Mouse (Mus musculus) lung, adult 2 months (tissue): Measurements from ENCODE around the gene Tceal5. TPM values are rescaled to one million over a fixed set of nuclear protein-coding genes. Genes with fewer than 3 reads are reported as not detected.
A peak's percentile ranks its signal among the peaks of the same experiment; 100 is the strongest.
"Not testable (repeated sequence)": the region's sequence is repeated elsewhere in the genome, so short reads cannot be mapped to it uniquely, and the experiment has no call there.

Experiments used
- DNase-seq: peaks from one replicate; pipeline ENCODE4 v3.0.0; 2022
- H3K4me1 ChIP-seq: fragments of 200-500 bp; 2 replicates; pipeline ENCODE4 v1.6.1; 2011; ENCODE audit warnings: low read length; ENCODE audit not compliant: control insufficient read depth, insufficient read depth
- H3K4me3 ChIP-seq: fragments of 200-500 bp; replicated peaks from 2 replicates; pipeline ENCODE3; 2011; ENCODE audit warnings: low read depth, mild to moderate bottlenecking, control low read depth, low read length; ENCODE audit errors: extremely low read depth
- CTCF ChIP-seq: fragments of 200-500 bp; IDR thresholded peaks from 2 replicates; pipeline ENCODE4 v1.5.1; 2011; ENCODE audit warnings: mild to moderate bottlenecking, low read length, control low read depth; ENCODE audit not compliant: insufficient read depth
- POLR2A ChIP-seq: fragments of 200-500 bp; IDR thresholded peaks from 2 replicates; pipeline ENCODE4 v1.6.1; 2011; ENCODE audit warnings: low read depth, mild to moderate bottlenecking, control low read depth, low read length, borderline replicate concordance; ENCODE audit errors: extremely low read depth
- WGBS: fragments of 180-500 bp; shearing (Covaris S2); methylation state at CpG from one replicate; pipeline ENCODE4 v1.1.7; 2018; 5-methylcytosine and 5-hydroxymethylcytosine counted together
- polyA plus RNA-seq: library from polyadenylated mRNA; depleted of rRNA; stranded (reverse); fragments of >200 nt; gene quantifications from 2 replicates; pipeline ENCODE4 v1.2.3, GENCODE M21; 2012

The Tceal5 gene
- polyA plus RNA-seq, 1 experiment = 0.11 TPM

DNA sequence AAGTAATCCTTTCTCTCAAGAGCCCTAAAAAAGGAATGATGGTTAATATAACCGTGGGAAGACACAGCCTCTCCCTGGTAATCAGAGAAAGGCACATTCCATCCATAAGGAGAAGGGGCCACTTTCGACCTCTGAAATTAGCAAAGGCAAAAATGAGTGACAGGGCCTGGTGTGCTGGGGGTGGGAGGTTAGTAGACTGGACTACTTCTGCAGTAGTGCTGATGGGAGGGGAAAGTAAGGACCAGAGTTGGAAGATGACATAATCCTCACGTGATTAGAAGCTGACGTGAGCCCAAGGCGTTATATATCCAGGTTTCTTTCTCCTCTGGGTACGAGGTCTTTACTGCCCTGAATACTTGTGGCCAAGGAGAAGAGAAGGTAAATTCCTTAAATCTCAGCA is 20.0 kb upstream of the Tceal5 start:
- no peaks in the 10 kb centered on the region for H3K4me1 ChIP-seq
- H3K4me3 ChIP-seq = no peak overlapping the region
- no peak for TF ChIP-seq POLR2A
- TF ChIP-seq CTCF = no peak
- 66% methylated on average over 6 of the region's 6 CpGs for WGBS
- no peak for DNase-seq

DNA sequence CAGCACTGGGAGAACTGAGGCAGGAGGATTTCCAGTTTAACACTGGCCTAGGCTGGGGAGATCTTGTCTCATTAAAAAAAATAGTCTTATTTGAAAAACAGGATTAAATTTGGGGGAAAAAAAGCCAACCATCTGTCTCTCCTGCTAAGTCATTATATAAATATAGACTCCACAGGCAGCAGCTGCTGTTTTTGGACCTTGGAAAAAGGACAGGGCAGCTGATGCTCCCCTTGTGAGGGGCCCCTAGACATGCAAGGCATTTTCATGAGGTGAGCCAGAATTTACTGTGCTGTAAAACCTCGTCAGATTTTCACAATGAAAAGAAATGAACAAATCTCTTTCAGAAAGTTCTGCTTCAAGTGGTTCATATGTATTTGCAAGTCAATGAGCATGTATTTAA is 12.6 kb upstream of the Tceal5 start:
- Histone ChIP-seq H3K4me3 (no peak overlapping the region), H3K4me1 (no peaks in the 10 kb centered on the region)
- TF ChIP-seq POLR2A = no peak
- no peak for TF ChIP-seq CTCF
- no peak for DNase-seq
- 62% methylated on average over 1 of the region's 1 CpGs for WGBS

DNA sequence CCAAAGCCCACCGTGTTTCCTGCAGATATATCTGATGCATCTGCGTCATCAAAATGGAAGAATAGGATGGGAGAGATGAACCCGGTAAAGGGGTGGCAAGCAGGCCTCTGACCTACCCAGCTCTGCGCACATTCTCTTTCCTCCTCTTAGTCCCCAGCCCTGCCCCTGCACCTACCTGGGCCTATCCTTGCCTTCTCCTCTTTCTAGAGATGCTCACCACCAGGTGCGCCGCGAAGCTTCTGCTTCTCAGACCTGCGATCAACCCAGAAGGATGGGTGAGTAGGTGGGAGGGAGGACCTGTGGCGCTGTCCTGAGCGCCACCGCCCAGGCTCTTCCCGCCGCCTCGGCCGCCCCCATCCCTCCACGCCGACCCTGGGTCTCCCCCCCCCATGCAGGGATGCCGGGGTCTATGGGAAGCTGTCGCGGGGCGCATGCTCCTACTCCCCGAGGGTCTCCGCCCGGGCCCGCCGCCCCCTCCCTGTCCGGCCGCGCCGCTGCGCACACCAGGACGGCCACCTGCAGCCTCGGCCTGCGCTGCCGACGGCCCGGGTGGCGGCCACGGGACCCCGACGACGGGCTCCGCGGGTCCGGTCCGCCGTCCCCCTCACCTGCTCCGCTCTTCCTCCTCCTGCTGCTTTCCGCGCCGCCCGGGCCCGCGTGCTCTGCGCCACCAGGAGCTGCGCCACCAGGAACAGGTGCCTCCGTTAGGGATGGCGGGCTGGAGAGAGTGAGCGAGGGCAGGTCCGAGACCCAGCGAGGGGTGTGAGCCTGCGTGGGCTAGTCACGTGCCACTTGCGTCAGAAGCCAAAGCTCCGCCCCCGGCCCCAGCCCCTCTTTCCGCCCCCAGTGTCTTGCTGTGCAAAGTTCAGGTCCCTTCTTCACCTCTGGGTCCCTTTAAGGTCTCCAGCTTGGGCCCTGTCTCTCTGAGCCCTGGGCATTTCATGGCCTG is 11.3 kb upstream of the Tceal5 start, which contains the start of the genes Tceal7 and Bex1:
Gene Tceal7, plus strand, starts transcription at position 51 of the 949 bp plus-strand sequence.
Gene Bex1, minus strand, starts transcription at position 785 of the 949 bp plus-strand sequence.
- not testable (repeated sequence) for H3K4me3 ChIP-seq, DNase-seq, H3K4me1 ChIP-seq
- 42% methylated on average over 24 of the region's 67 CpGs for WGBS

DNA sequence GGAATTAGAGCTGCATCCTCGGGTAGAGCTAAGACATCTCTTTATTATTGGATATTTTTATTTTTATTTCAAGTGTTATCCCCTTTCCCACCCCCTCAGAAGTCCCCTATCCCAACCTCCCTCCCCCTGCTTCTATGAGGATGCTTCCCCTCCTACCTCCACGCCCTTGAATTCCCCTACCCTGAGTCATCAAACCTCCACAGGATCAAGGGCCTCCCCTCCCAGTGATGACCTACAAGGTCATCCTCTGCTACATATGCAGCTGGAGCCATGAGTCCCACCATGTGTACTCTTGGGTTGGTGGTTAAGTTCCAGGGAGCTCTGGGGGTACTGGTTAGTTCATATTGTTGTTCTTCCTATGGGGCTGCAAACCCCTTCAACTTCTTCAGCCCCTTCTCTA is 9.7 kb upstream of the Tceal5 start:
- no peak for DNase-seq
- no peak for TF ChIP-seq POLR2A
- TF ChIP-seq CTCF = no peak

DNA sequence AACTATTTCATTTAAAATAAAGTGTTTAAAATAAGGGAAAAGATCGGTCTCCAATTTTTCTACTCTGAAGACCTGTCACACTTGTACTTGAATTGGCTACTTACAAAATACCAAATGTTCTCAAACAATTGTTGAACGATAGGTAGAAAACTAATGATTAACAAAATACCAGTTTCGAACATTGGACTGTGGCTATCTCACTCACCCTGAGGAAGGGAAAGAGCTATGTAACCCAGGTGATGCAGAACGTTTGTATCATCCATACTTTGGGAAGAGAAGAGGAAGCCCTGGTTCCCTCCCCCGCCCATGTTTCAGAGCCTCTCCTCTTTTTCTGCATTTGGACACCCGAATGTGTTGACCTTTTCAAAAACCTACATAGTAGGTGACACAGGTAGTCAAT is 730 bp upstream of the Tceal5 start:
- Histone ChIP-seq H3K4me1 (no peaks in the 10 kb centered on the region), H3K4me3 (no peak overlapping the region)
- no peak for TF ChIP-seq POLR2A
- TF ChIP-seq CTCF = no peak
- 72% methylated on average over 6 of the region's 6 CpGs for whole genome bisulfite sequencing
- no peak for DNase-seq

More for the DNA sequence above, 9.7 kb upstream of the Tceal5 start:
- WGBS = 61% methylated on average over 2 of the region's 2 CpGs
- no peak overlapping the region for H3K4me3 ChIP-seq
- no peaks in the 10 kb centered on the region for H3K4me1 ChIP-seq

DNA sequence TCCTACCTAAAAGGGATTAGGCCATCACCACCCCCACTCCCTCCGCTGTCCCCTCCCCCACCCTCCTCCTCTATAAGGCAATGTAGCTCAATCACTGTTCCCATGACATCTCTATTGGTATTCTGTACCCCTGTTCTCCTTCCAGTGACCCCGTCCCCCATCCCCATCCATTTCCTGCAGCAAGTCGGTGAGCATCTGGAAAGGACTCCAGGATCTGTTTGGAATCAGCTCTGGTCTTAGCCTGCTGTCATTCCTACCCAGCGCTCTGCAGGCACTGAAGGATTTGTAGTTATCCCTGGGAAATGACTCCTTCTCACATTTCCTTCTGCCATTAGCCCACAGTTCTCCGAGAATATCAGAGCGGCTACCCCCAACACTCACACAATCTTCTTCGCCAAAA is 419 bp downstream of the Tceal5 start:
- no peak overlapping the region for H3K4me3 ChIP-seq
- H3K4me1 ChIP-seq = no peaks in the 10 kb centered on the region
- TF ChIP-seq POLR2A (no peak), CTCF (no peak)
- 42% methylated on average over 7 of the region's 7 CpGs for WGBS
- DNase-seq = no peak

DNA sequence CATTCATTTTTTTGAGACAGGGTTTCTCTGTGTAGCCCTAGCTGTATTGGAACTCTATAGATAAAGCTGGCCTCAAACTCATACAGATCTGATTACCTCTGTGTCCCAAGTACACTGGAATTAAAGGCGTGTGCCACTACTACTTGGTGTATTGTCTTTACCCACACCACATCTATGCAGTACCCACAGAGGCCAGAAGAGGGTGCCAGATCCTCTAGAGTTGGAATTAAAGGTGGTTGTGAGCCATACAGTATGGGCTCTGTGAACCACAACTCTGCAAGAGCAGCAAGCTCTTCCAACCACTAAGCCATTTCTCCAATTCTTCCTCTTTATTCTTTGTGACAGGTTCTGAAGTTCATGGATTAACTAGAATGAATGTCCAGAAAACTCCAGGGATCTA is 6.8 kb downstream of the Tceal5 start:
- TF ChIP-seq POLR2A (no peak), CTCF (no peak)
- H3K4me3 ChIP-seq = no peak overlapping the region
- no peaks in the 10 kb centered on the region for H3K4me1 ChIP-seq
- 58% methylated on average over 1 of the region's 1 CpGs for WGBS
- peak; percentile 20 for DNase-seq

DNA sequence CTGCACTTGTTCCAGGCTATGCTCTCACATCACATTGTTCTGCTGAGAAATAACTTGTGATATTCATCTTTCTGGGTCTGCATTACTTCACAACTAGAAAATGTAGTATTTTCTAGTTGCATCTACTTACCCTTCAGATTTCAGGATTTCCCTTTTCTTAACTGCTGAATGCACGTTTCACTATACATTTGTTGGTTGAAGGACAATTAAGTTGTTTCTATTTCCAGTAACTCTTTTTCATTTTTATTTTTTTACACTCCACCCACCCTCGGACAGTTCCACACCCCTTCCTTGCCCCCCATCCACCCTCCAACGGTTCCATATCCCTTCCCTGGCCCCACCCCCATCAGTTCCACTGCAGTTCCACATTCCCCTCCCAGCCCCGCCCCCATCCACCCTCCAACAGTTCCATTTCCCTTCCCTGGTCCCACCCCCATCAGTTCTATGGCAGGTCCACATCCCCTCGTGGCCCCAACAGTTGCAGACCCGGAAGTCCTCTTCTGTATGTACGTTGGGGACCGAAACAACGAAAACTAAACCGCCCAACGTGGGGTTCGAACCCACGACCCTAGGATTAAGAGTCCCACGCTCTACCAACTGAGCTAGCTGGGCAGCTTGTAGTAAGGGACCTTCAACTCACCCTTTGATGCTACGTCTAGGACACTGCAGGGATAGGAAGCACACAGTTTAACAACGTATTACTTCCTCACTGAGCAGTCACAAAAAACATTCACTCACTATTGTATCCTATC is 8.3 kb downstream of the Tceal5 start:
- no peak for DNase-seq
- Histone ChIP-seq H3K4me3 (no peak overlapping the region), H3K4me1 (no peaks in the 10 kb centered on the region)
- TF ChIP-seq POLR2A (no peak), CTCF (no peak)
- WGBS = 73% methylated on average over 16 of the region's 16 CpGs

DNA sequence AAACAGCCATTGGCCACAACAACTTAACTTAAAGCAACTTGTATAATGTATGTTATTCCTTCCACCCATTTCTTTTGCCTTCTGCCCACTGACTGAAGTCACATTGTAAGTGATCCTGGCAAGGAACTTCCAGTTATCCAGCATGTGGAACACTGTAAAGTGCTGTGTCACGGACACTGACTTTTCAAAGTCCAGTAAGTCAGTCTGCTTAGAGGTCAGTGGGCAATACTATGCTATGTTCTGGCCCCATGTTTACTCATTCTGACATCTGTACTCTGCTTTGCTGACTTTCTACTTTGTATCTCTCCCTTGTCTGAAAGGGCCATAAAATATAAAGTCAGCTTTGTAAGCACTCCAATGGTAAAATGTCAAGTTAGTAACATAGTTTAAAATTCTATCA is 20.6 kb downstream of the Tceal5 start:
- WGBS = 74% methylated on average over 1 of the region's 1 CpGs

DNA sequence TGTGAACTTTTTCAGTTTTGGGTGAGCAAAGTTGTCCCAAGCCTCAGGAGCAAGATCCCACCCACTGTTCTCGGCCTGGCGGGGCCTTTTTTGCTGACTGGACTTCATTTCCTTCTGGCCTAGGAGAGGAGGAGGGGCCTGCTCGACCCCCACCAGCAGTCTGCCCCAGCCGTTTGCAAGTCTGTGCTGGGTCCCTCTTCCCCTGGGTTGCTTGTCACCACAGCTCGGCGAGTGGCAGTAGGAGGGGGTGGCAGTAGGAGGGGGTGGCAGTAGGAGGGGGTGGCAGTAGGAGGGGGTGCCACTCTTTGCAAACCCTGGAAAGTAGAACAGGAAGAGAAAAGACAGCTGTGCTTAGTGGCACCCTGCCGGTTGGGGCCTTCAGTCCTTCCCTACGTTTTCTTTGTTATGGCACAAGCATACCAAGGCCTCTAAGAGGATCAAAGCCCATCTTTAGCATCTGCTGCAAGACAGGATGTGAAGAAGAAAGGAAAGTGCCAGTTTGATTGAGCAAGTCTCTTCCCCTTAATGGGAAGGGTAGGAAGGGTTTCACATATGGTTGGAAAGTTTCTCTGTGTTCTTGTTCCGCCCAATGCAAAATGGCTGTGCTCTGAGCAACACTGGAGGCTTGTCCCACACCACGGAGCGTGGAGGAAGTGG is 22.7 kb downstream of the Tceal5 start:
- 34% methylated on average over 11 of the region's 11 CpGs for WGBS
- no peak for DNase-seq

More for the DNA sequence above, 20.6 kb downstream of the Tceal5 start:
- Histone ChIP-seq H3K4me3 (no peak overlapping the region), H3K4me1 (no peaks in the 10 kb centered on the region)
- DNase-seq = no peak
- TF ChIP-seq POLR2A (no peak), CTCF (no peak)

More for the DNA sequence above, 22.7 kb downstream of the Tceal5 start:
- Histone ChIP-seq H3K4me3 (no peak overlapping the region), H3K4me1 (no peaks in the 10 kb centered on the region)
- no peak for TF ChIP-seq POLR2A
- no peak for TF ChIP-seq CTCF
